Mouse (Mus musculus) liver, embryonic 14.5 days (tissue): ENCODE data around the gene Rbfox1. TPM values are rescaled to one million over a fixed set of nuclear protein-coding genes. Genes with fewer than 3 reads are reported as not detected.

Source experiments
- ATAC-seq: fragments of 200-750 bp; cut with Nextera tagmentation; 2 replicates; pipeline ENCODE4 v1.8.0; 2017; ENCODE audit warnings: moderate number of reproducible peaks, mild to moderate bottlenecking, moderate library complexity; ENCODE audit not compliant: insufficient read depth
- DNase-seq, 3 experiments: peaks; one replicate each; pipeline ENCODE4 v3.0.0-alpha.2; 2012 to 2013; ENCODE audit warnings: low read depth in 3 of 3, low spot score in 3 of 3
- H3K27ac ChIP-seq: fragments of 300-500 bp; sonication (generic); 2 replicates; pipeline ENCODE4 v1.5.1; 2014; ENCODE audit warnings: moderate library complexity, mild to moderate bottlenecking, control low read depth, inconsistent platforms
- H3K27me3 ChIP-seq: fragments of 300-500 bp; sonication (generic); 2 replicates; pipeline ENCODE4 v1.6.1; 2014; ENCODE audit warnings: mild to moderate bottlenecking, low read length, moderate library complexity; ENCODE audit not compliant: control insufficient read depth, insufficient read depth
- H3K36me3 ChIP-seq: fragments of 300-500 bp; sonication (generic); replicated peaks from 2 replicates; pipeline ENCODE4 v1.6.1; 2014; ENCODE audit warnings: low read depth; ENCODE audit not compliant: control insufficient read depth, insufficient read depth
- H3K4me1 ChIP-seq, 2 experiments: fragments of 200-500 bp in 1 of 2; fragments of 300-500 bp in 1 of 2; sonication (generic) in 1 of 2; replicated peaks; 2 replicates each; pipeline ENCODE4 v1.6.1; 2012 to 2014; ENCODE audit warnings: antibody characterized with exemption in 1 of 2, inconsistent platforms in 1 of 2, low read length in 1 of 2; ENCODE audit not compliant: control insufficient read depth in 2 of 2, insufficient read depth in 2 of 2
- H3K4me2 ChIP-seq: fragments of 300-500 bp; sonication (generic); 2 replicates; pipeline ENCODE4 v1.6.1; 2014; ENCODE audit warnings: low read depth, mild to moderate bottlenecking, control low read depth, moderate library complexity
- H3K4me3 ChIP-seq, 2 experiments: fragments of 200-500 bp in 1 of 2; fragments of 300-500 bp in 1 of 2; sonication (generic) in 1 of 2; 2 replicates each; pipeline ENCODE4 v1.5.1; 2012 to 2014; ENCODE audit warnings: low read depth in 2 of 2, low read length in 2 of 2, mild to moderate bottlenecking in 2 of 2, control low read depth in 1 of 2, inconsistent platforms in 1 of 2, moderate library complexity in 1 of 2; ENCODE audit not compliant: insufficient read depth in 1 of 2
- H3K9ac ChIP-seq: fragments of 300-500 bp; sonication (generic); replicated peaks from 2 replicates; pipeline ENCODE4 v1.6.1; 2014; ENCODE audit warnings: mild to moderate bottlenecking, control low read depth, moderate library complexity
- H3K9me3 ChIP-seq: fragments of 300-500 bp; sonication (generic); 2 replicates; pipeline ENCODE4 v1.6.1; 2016; ENCODE audit warnings: low read length, mixed read lengths; ENCODE audit not compliant: control insufficient read depth
- CTCF ChIP-seq: IDR thresholded peaks from 2 replicates; pipeline ENCODE4 v1.5.1; 2016; ENCODE audit warnings: antibody characterized with exemption, low read depth, control low read depth
- EP300 ChIP-seq: IDR thresholded peaks from 2 replicates; pipeline ENCODE4 v1.6.1; 2016; ENCODE audit warnings: antibody characterized with exemption, low read depth
- WGBS: fragments of 180-500 bp; shearing (Covaris S2); extraction: QIAGEN DNeasy Blood & Tissue Kit; methylation state at CpG from one replicate; pipeline ENCODE4 v1.1.7; 2014; ENCODE audit not compliant: insufficient replicate concordance; 5-methylcytosine and 5-hydroxymethylcytosine counted together
- polyA plus RNA-seq, 2 experiments: library from polyadenylated mRNA; depleted of rRNA in 1 of 2; stranded (reverse) in 1 of 2; unstranded in 1 of 2; fragments of >200 nt; fragmentation: Nextera tagmentation in 1 of 2; extraction: Ambion mirVana in 1 of 2; gene quantifications; 2 replicates each; pipeline versions ENCODE4 v1.2.1 to v1.2.3; 2012 to 2014

Gene Rbfox1
- polyA plus RNA-seq, 2 experiments, result 0.02 TPM; not detected in 1

DNA sequence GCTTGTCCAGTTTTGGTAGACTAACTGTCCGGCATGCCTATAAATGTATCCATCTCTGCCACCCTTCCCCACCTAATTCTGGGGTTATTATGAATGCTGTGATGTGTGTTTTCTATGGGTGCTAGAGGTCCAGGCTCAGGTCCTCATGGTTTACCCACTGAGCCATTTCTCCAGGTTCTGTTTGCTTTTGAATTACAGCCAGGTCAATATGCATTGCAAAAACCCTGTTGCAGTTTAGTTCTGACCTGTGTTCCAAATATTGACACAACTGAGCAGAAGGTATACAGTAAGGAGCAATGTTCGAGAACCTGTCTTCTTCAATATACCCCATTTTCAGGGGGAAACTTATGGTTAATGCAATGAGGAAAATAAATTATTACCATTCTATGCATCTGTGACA is 480.6 kb downstream of the Rbfox1 start:
- no peak overlapping the region for H3K27ac ChIP-seq
- 60% methylated on average over 2 of the region's 2 CpGs for WGBS
- ATAC-seq (no peak), DNase-seq (peak in 1 of 3 experiments; percentile 0)
- no peaks in the 10 kb centered on the region for H3K36me3 ChIP-seq
- no peaks in the 10 kb centered on the region for H3K4me1 ChIP-seq
- no peak for TF ChIP-seq EP300
- TF ChIP-seq CTCF, result no peak
- H3K9me3 ChIP-seq, result no peaks in the 10 kb centered on the region
- no peaks in the 10 kb centered on the region for H3K27me3 ChIP-seq
- no peak overlapping the region for H3K4me2 ChIP-seq
- no peak overlapping the region for H3K9ac ChIP-seq
- no peak overlapping the region for H3K4me3 ChIP-seq

DNA sequence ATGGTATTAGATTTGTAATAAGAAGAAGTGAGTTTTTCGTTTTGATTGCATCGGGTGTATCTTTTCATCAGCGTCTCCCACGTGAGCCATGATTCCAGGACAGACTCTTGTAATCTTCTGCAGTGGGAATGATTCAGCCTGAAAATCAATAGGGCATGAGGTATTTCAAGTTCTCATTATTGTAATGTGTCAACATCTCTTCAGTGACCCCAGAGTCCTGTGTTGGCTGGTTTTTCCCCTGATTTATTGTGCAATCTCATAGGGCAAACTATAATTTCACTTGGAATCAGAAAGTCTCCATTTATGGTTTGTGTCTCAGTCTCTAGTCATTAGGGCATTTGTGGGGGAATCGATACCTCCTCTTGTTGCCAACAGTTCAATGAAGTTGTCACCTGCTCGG is 481.5 kb downstream of the Rbfox1 start:
- 59% methylated on average over 6 of the region's 6 CpGs for WGBS
- no peak overlapping the region for H3K4me2 ChIP-seq
- TF ChIP-seq EP300 (no peak), CTCF (no peak)
- H3K9me3 ChIP-seq, result no peaks in the 10 kb centered on the region
- H3K27ac ChIP-seq, result no peak overlapping the region
- no peak for ATAC-seq
- no peaks in the 10 kb centered on the region for H3K27me3 ChIP-seq
- peak in 1 of 3 experiments; percentile 1 for DNase-seq
- H3K4me1 ChIP-seq, result no peaks in the 10 kb centered on the region
- H3K36me3 ChIP-seq, result no peaks in the 10 kb centered on the region
- no peak overlapping the region for H3K9ac ChIP-seq
- no peak overlapping the region for H3K4me3 ChIP-seq

DNA sequence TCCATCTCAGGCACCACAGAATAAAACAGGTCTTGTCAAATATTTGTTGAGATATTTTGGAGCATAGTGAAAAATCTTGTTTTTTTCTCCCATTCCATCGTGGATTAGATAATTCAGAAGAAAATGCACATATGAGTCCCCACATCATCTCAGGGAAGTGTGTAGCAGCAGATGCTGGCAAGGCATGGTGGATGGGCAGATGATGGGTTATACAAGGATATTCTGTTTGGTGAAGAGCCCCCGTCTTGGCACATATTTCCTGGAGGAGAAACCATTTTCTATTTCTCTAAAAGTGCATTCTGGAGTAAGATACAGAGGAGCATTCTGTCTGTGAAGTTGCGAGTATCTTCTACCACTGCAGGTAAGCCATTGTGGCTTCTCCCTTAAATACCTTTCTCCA is 495.8 kb downstream of the Rbfox1 start:
- Histone ChIP-seq H3K27me3 (no peaks in the 10 kb centered on the region), H3K4me2 (no peak overlapping the region), H3K27ac (no peak overlapping the region), H3K4me1 (no peaks in the 10 kb centered on the region), H3K36me3 (no peaks in the 10 kb centered on the region), H3K9me3 (no peaks in the 10 kb centered on the region), H3K9ac (no peak overlapping the region), H3K4me3 (no peak overlapping the region)
- TF ChIP-seq EP300, result no peak
- TF ChIP-seq CTCF, result no peak
- no peak for ATAC-seq
- WGBS, result 56% methylated on average over 3 of the region's 3 CpGs
- DNase-seq, result no peak

DNA sequence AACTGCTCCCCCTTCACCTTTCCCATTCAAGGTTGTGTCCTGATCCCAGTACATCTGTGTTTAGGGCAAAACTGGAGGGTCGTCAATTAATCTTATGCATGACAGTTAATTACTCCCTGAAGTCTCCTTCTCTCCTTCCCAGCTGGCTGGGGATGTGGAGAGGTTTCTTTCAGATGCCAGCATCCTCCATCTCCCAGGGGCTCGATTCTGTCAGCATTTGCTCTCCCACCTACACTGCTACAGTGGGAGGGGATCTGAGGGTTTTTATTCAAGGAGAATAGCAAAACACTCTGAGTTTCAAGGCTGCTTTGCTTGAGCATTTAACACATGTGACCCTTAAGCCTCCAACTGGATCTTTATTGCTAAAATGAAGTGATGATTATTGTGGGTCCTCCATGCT is 496.4 kb downstream of the Rbfox1 start:
- Histone ChIP-seq H3K27me3 (no peaks in the 10 kb centered on the region), H3K9ac (no peak overlapping the region), H3K36me3 (no peaks in the 10 kb centered on the region), H3K27ac (no peak overlapping the region), H3K4me2 (no peak overlapping the region), H3K4me3 (no peak overlapping the region), H3K9me3 (no peaks in the 10 kb centered on the region), H3K4me1 (no peaks in the 10 kb centered on the region)
- DNase-seq, result no peak
- 40% methylated on average over 2 of the region's 2 CpGs for WGBS
- TF ChIP-seq EP300, result no peak
- no peak for TF ChIP-seq CTCF
- no peak for ATAC-seq

DNA sequence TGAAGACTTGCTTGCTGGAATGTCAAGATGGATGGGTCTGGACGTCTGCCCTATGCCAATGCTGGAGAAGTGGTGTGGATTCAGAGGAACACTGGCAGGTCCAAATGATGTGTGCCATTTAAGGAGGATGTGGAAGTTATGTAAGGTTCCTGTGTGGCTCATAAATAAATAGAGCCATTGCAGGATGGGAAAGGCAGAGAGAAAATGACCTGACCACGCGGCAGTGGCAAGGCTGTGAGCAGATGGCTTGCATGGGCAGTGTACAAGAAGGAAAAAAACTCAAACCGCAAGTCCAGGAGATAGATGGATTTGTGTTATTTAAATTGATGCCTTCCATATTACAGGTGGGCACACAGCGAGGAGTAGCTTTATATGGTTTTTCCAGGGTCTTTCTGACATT is 497.6 kb downstream of the Rbfox1 start:
- Histone ChIP-seq H3K27me3 (no peaks in the 10 kb centered on the region), H3K4me1 (no peaks in the 10 kb centered on the region), H3K9me3 (no peaks in the 10 kb centered on the region), H3K4me3 (no peak overlapping the region), H3K36me3 (no peaks in the 10 kb centered on the region), H3K27ac (no peak overlapping the region), H3K4me2 (no peak overlapping the region), H3K9ac (no peak overlapping the region)
- DNase-seq, result no peak
- TF ChIP-seq CTCF (no peak), EP300 (no peak)
- no peak for ATAC-seq
- 61% methylated on average over 5 of the region's 5 CpGs for WGBS
